Mouse (Mus musculus) layer of hippocampus, adult 2 months (tissue): ENCODE results near the gene Car9. TPM values are rescaled to one million over a fixed set of nuclear protein-coding genes. Genes with fewer than 3 reads are reported as not detected.

Experiments used
- DNase-seq, 2 experiments: peaks; one replicate each; pipeline ENCODE4 v3.0.0; 2022; ENCODE audit warnings: low spot score in 2 of 2
- H3K27ac ChIP-seq: fragments of 200-600 bp; 2 replicates; pipeline ENCODE4 v1.8.1; 2022
- H3K4me3 ChIP-seq: fragments of 200-600 bp; 2 replicates; pipeline ENCODE4 v1.8.1; 2022; ENCODE audit warnings: mild to moderate bottlenecking
- CTCF ChIP-seq: fragments of 200-600 bp; conservative IDR thresholded peaks from 2 replicates; pipeline ENCODE4 v1.8.1; 2022; ENCODE audit warnings: antibody characterized with exemption, mild to moderate bottlenecking, moderate library complexity
- total RNA-seq, 2 experiments: library from RNA; stranded (reverse); gene quantifications; 2 replicates each; pipeline ENCODE4 v1.2.3; 2021

Gene Car9
- total RNA-seq, 2 experiments from 2014 or later = not detected

GRCm38 (mm10) chr4:43562769-43563600 lies 56.2 kb downstream of the Car9 start:
- peak overlapping the region; percentile 96 for H3K4me3 ChIP-seq
- H3K27ac ChIP-seq = peak overlapping the region; percentile 97
- no peak for TF ChIP-seq CTCF
- DNase-seq = no peak

Other genes starting within 250 kb of the Car9 start
- under 1 TPM; 0.29 to 0.31 TPM for gene Atp8b5, start 239.8 kb upstream of the Car9 start, total RNA-seq
- gene Rusc2, start 125.0 kb upstream of the Car9 start, total RNA-seq = 100 to 1,000 TPM; 117 to 120 TPM
- gene Fam166b, start 77.8 kb upstream of the Car9 start, total RNA-seq = 1 to 10 TPM in 1 of 2 experiments, under 1 TPM in 1; 0.98 to 1.9 TPM
- 10 to 100 TPM; 79.9 to 86.0 TPM for gene Tesk1, start 65.0 kb upstream of the Car9 start, total RNA-seq
- not detected for gene Cd72, start 52.3 kb upstream of the Car9 start, total RNA-seq
- not detected for gene Sit1, start 23.2 kb upstream of the Car9 start, total RNA-seq
- gene Ccdc107, start 14.1 kb upstream of the Car9 start, total RNA-seq = 10 to 100 TPM; 27.6 to 29.0 TPM
- gene Arhgef39, start 7.3 kb upstream of the Car9 start, total RNA-seq = 1 to 10 TPM in 1 of 2 experiments, under 1 TPM in 1; 0.64 to 1.0 TPM
- 1 to 10 TPM; 5.4 to 6.1 TPM for gene Tpm2, start 16.8 kb downstream of the Car9 start, total RNA-seq
- 10 to 100 TPM; 70.3 to 75.1 TPM for gene Creb3, start 55.4 kb downstream of the Car9 start, total RNA-seq
- 10 to 100 TPM; 36.4 to 42.9 TPM for gene Tln1, start 55.7 kb downstream of the Car9 start, total RNA-seq
- gene Rgp1, start 71.7 kb downstream of the Car9 start, total RNA-seq = 10 to 100 TPM; 45.3 to 49.9 TPM
- 10 to 100 TPM; 61.0 to 64.4 TPM for gene Gba2, start 71.9 kb downstream of the Car9 start, total RNA-seq
- not detected for gene Msmp, start 77.5 kb downstream of the Car9 start, total RNA-seq
- 10 to 100 TPM; 57.4 to 59.3 TPM for gene Npr2, start 125.0 kb downstream of the Car9 start, total RNA-seq
- gene Spag8, start 146.6 kb downstream of the Car9 start, total RNA-seq = 1 to 10 TPM; 2.0 to 2.5 TPM
- gene Hint2, start 149.5 kb downstream of the Car9 start, total RNA-seq = 10 to 100 TPM; 31.4 to 32.9 TPM
- 10 to 100 TPM; 74.8 to 75.5 TPM for gene Tmem8b, start 162.0 kb downstream of the Car9 start, total RNA-seq
- 1 to 10 TPM; 1.4 to 1.5 TPM for gene Fam221b, start 162.2 kb downstream of the Car9 start, total RNA-seq
- gene Olfr70, start 193.8 kb downstream of the Car9 start, total RNA-seq = not detected
- gene Olfr71, start 203.3 kb downstream of the Car9 start, total RNA-seq = not detected
- gene Hrct1, start 220.2 kb downstream of the Car9 start, total RNA-seq = 1 to 10 TPM in 1 of 2 experiments, under 1 TPM in 1; 0.39 to 1.2 TPM
- gene Spaar, start 223.1 kb downstream of the Car9 start, total RNA-seq = under 1 TPM; 0.97 to 0.98 TPM